Mouse (Mus musculus): ENCODE measurements at regions not wholly inside any gene's neighbourhood (a gene's known extent, or its start where the extent isn't known, plus 50 kb on each side); places are given as distances from the start of the nearest gene placed in this dataset.

DNA sequence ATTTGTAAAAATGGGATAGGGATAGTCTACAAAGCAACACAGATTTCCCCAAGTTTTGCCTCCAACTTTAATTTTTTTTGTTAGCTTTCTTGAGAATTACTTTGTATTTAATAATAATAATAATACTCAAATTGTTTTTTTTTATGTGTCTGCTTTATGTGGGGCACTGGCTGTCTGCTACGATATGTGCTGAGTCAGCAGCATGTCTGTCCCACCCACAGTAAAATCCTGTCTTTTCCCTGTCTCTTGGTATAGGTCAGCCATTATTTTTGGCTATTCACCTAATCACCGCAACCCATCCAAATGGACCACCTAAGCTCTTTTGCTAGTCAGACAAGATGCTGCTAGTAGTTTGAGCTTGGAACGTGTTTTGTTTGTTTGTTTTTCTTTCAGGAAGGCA, 473.0 kb downstream of the Hs3st4 start:
- DNase-seq (ENCODE audit: low spot score in 2 of 2), result no peak

DNA sequence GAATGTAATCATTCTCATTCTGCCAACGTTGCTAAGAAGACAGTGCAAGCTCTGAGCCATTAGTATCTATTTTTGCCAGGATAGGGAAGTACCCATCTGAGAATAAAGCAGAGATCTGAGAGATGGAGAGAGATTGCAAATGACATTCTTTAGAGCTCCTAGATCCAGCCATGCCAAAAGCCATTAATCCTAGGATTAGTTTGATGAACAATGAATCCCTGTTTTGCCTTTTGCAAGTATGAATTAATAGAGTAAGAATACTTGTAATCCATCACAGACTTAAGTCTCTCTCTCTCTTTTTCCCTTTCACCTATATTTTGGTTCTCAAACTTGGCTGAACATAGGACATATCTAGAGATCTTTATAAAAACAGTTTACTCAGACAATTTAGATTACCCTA, 504.7 kb downstream of the Hs3st4 start:
- no peak for DNase-seq (ENCODE audit: low spot score in 2 of 2)

DNA sequence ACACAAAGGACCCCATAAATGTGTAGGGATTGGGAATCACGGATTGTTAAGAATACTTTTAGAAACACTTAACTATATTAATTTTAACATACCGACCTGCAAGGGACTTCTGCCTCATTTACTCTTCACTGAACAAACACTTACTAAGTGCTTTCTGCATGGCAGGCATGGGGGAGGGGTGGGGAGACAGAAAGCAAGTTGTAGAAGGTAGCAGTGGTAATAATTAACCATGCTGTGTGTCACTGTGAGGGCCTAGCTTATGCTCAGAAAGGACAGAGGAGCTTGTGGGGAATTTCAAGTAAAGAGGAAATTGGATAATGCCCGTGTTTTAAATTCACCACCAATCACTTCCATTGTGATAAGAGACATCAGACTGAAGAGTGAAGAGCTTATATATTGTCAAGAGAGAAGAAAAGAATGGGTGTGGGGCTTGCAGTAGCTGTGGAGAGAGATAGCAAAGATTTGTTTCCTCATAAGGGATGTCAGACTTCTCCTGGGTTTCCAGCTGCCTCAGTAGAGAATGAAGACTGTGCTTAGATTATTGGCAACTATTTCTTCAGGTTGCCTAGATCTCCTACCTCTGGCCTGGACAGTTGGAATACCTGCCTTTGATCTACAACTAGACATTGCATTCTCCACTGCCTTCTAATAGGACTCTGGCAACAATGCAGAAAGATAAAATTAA, 508.6 kb downstream of the Hs3st4 start:
- no peak for DNase-seq (ENCODE audit: low spot score in 2 of 2)

DNA sequence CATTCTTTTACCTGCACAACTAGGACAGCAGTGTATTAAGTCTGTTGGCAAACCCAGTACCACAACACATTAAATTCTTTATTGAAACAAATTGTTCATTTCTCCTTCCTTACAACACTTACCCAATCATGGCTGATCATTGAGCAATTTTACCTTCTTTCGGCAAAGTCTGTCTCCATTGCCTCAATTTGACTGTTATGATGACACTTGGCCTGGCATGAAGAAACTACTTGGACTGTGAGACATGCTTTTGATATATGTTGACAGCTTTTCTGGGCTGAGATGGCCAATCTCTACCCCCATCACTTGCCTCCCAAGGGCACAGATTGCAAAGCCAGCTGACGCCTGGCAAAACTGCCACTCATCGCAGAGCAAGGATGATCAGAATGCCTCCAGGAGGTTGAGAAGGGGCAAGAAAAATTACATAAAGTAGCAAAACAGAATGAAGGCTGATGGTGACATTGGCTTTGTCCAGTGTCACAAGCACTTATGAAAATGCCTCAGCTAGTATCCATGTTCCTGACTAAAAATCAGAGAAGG, 509.3 kb downstream of the Hs3st4 start:
- DNase-seq (ENCODE audit: low spot score in 2 of 2), result no peak

DNA sequence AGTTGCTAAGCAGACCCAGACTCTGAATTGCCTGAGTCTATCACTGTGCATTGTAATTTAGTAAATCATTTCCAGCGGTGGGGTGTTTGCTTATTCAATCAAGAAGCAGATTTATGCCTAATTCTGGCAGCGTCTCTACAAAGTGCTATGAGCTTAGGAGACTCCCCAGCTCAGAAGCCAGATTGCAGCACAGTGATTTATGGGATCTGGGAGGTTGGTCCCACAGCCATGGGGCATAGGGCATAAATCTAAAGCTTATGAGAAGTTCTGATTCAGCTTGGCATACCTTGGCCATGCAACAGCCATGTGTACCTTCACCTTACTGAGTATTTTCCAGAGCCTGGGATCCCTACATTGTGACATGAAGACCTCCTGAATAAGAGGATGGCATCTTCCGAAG, 518.0 kb downstream of the Hs3st4 start:
- DNase-seq (ENCODE audit: low spot score in 2 of 2), result no peak

DNA sequence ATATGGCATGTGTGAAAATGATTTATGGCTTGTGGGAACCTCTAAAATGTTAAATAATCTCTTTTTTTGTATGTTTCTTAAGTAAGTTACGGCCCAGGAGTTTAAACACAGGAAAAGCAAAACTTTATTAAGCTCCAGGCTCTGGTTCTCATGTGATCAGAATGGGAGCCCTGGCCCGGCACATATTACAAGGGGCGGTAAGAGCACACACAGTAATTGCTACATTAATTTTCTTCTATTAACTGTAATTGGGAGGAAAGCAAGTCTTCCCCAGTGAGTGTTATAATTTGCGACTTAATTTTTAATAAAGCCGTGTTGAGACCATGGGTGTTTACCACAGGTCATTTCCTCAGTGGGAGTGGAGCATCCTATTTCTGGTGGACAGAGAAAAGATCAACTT, 520.1 kb downstream of the Hs3st4 start:
- DNase-seq (ENCODE audit: low spot score in 2 of 2), result no peak

DNA sequence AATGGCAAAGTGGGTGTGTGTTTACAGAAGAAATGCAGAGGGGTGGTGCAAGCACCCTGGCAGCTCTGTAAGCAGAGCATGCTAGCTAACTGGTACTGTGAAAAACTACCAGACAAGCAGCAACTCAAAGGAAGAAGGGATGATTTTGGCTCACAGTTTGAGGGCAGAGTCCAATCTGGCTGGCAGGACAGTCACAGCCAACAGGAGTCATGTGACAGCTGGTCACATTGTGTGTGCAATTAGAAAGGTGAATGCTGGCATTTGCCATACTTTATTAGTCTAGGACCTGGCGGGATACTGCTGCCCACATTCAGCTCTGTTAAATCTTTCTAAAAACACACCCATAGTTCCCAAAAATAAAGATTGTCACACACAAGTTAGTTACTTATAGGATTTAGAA, 566.4 kb downstream of the Hs3st4 start:
- no peak for DNase-seq (ENCODE audit: low spot score in 2 of 2)

DNA sequence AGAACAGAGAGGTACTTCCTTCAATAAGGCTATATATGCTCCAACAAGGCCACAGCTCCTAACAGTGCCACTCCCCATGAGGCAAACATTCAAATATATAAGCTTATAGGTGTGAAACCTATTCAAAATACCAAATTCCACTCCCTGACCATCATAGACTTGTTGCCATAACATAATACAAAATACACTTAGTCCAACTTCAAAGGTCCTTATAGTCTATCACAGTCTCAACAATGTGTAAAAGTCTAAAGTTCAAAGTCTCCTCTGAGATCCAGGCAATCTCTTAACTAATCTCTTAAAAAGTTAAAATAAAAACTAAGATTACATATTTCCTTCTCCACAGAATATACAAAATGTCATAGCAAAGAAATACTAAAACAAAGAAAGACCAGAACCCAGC, 574.5 kb downstream of the Hs3st4 start:
- DNase-seq (ENCODE audit: low spot score in 2 of 2), result no peak

DNA sequence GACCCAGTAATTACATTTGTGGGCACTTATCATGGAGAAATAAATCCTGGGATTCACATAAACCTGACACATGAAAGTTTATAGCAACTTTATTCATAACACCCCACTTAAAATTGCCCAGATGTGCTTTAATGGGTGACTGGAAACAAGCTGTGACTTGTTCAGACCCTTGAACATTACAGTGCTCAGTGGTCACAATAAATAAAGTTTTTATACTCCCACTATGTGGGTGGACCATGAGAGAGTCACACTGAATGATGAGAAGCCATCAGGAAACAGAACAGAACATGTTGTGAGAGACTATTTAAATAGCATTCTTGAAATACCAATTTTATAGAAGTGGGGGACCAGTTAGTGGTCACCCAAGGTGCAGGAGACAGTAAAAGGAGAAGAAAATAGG, 588.1 kb downstream of the Hs3st4 start:
- DNase-seq (ENCODE audit: low spot score in 2 of 2), result no peak

DNA sequence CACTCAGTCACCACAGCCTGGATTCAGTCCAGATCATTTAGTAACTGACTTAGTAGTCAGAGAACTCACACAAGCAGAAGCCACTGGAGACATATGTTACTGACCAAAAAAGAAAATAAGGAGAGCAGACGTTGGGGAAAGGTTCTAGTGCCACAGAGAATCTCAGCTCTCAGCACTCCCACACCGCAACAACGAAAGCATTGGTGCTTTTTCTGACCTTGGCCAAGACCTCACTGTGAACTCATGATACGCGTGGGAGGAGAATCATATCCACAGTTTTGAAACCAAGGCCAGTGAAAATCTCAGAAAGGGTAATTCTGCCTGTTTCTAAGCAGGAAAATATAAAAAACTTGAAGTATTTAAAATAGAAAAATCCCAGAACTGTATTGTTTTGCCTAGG, 591.0 kb downstream of the Hs3st4 start:
- no peak for DNase-seq (ENCODE audit: low spot score in 2 of 2)

DNA sequence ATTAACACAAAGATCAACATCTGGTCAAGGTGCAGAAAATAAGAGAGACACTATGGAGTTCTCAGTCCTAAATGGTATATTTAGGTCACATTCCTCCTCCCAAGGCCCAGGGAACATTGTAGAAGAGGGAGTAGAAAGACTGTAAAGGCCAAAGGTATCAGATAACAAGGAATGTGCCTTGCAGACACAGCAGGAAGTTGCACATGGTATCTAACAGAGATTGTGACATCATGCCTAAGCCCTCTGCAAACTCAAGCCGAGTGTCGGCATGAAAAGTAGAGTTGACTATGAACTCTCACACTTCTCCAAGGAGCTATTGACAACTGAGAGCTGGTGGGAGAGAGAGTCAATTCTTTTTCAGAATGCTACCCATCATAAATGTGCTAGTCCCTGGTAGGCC, 598.7 kb downstream of the Hs3st4 start:
- DNase-seq (ENCODE audit: low spot score in 2 of 2), result no peak

DNA sequence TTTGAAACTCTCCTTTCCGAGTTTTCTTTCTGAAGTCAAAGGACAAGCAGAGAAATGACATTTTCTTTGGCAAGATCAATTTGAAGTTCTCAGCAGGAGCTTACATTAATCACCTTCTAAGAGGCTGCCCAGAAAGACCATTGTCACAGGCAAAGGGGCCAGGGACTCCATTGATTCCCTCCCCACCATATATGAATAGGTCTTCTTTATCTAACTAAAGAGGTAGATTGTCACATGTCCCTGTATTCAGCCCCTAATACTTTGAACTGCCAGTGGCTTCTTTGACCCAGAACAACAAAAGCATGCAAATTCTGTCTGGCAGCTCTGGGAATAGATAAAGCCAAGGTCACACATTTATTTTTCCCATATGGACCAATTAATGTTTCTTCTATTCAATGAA, 602.6 kb downstream of the Hs3st4 start:
- no peak for DNase-seq (ENCODE audit: low spot score in 2 of 2)

DNA sequence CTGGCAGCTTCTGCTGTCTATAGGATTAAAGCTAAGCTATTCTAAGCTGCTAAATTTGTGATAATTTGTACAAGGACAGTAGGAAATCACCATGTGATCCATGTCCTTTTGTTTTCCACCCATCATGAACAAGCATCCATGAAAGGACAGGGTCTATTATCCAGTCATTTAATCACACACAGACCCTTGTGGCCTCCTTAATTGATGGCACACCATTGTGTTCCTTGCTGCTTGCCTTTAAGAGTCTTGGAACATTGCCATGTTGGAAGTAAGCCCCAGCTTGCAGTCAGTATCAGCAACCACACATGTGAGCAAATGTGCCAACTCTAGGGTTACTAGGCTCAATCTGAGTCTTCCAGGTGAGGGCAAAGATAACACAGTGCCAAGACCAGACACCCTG, 608.7 kb downstream of the Hs3st4 start:
- no peak for DNase-seq (ENCODE audit: low spot score in 2 of 2)

DNA sequence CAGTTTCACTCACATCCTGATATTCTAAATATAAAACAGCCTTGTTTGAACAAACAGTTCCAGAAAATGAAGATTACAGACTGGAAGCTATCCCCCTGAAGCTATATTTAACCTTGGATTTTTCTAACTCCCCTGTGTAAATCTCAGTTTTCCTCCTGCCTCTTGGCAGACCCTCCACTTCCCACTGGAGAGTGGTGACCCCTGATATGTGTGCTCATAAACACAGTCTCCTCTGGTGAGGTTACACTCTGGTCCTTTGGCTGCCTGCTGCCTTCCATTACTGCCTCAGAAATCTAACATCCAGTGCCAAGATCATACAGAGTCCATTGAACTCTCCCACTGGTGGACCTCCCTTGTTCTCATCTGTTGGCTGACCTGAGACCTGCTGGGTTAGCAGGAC, 610.8 kb downstream of the Hs3st4 start:
- DNase-seq (ENCODE audit: low spot score in 2 of 2), result no peak

DNA sequence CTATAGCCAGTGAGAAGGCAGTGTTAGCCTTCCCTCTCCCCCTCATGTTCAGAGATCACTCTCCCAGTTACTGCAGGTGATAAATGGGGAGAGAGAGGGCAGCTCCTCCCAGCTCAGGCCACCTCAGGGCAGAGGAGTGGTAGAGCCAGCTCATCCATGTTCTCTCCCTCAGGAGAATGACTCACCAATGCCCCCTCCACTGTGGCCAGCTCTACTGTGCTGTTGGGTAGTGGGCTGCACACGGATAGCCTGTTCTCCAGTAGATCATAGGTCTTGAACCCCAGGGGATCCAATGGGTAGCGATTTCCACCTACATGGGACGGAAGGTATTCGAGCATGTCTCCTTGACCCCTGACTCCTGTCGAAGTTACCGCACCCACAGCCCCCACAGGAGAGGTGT, 618.1 kb downstream of the Hs3st4 start:
- no peak for DNase-seq (ENCODE audit: low spot score in 2 of 2)

DNA sequence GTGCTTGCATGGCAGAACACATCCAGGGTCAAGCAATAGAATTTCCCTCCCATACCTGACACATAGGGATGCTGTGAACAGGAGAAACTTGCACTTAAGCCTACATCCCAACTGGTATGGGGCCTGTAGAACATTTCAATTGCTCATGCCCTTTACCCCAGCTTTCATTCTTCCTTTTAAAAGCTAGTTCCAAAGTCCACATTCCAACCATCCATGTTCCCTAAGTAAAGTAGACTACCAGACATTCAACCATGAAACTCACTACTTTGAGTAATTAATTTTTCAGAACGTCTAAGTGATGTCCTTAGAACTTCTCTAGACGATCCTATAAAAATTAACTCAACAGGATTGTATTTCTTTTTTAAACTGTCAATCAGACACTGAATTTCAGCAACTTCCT, 621.9 kb downstream of the Hs3st4 start:
- no peak for DNase-seq (ENCODE audit: low spot score in 2 of 2)

DNA sequence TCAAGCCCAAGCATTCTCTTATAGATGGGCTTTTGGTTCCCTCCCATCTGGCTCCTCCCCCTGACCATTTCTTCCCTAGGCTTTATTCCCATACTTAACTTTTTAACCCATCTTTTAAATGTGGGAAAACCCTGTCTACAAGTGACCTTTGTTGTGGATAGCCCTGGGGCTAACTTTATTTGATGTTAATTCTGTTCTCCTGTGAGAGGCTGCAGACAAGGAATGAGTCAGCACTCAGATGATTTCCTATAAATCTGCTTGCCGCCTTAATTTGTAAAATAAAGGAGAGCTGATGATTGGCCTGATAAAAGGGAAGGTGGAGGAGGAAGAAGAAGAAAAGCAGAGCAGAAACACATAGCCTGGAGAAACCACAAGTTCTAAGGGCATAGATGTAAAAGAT, 623.3 kb downstream of the Hs3st4 start:
- DNase-seq (ENCODE audit: low spot score in 2 of 2), result no peak

DNA sequence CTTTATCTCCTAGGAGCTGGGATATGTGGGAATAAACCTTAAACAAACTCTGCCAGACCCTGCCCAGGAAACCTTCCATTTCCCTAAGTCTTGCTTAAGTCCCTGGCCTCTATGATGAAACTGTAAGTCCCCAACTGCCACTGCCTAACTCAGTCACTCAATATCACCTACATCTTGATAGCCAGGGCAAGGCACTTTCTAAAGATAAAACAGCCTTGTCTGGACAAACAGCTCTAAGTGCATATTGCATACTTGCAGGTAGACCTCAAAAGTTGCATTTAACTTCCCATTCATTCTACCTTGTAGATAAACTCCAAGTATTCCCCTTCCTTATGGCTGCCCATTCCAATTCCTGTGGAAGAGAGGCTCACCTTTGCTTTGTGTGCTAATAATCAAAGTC, 624.4 kb downstream of the Hs3st4 start:
- DNase-seq (ENCODE audit: low spot score in 2 of 2), result no peak

DNA sequence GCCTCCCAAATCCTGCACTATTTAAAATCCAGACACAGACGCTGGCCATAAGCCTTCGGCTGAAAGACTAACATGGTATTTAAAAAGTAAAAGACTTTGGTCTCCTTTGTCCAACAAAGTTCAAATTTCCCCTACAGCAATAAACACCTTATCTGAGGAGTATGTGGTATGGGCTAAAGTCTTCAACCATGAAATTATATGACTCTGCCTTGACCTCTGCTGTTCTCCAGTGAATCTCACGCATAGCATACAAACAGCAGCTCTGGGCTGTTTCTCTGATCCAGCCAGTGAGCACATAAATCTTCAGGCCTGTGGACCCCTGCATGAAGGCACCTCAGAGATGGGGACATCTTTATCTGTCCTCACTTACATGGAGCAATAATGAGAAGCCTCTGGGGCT, 627.8 kb downstream of the Hs3st4 start:
- DNase-seq (ENCODE audit: low spot score in 2 of 2), result no peak

DNA sequence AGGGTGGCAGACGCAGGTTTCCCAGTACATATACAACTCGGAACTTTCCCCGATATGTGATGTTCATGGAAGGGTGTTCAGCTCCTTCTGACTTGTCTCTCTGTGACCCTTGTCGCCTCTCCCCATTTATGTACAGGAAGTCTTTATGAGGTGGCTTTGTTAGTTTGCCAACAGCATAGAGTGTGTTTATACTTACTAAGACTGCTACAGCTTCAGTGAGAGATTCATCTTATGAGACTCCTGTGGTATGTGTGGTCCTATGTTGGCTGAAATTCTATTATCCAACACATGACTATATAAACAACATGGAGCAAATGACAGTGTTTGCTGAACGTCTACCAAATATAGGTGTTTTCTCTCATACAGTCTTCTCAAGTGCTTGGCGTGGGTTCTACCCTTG, 664.5 kb downstream of the Hs3st4 start:
- no peak for DNase-seq (ENCODE audit: low spot score in 2 of 2)

DNA sequence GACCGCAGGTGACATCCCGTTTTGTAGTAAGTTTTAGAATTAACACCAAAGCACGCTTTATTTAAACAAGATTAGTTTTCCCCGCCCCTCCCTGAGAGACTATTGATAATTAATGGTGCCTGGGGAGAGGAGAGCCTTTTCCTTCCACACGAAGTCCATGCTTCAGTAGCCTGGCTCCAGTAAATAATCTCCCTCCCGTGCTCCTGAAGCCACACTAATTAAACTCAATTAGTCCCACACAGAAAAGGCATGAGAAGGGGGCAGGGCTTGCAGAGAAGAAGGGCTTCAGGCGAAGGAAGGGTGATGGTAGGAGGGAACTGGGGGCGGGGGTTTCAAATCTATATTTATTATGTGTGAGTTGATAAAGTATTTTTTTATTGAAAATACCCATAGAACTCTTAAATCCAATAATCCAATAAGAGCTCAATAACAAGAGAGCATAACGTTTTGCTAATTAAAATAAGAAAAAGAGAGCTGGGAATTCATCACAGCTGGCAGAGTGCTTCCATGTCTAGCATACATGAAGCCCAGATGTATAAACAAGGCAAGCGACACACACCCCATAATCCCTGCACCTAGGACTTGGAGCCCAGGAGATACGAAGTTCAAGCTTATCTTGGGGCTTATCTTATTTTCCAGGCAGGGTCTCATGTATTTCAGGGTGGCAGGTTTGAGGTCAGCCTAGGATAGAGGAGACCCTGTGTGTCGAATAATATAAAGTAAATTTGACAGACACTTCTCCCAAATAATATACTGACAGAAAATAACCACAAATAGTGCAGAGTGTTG, 684.7 kb downstream of the Hs3st4 start:
- DNase-seq (ENCODE audit: low spot score in 2 of 2), result no peak

DNA sequence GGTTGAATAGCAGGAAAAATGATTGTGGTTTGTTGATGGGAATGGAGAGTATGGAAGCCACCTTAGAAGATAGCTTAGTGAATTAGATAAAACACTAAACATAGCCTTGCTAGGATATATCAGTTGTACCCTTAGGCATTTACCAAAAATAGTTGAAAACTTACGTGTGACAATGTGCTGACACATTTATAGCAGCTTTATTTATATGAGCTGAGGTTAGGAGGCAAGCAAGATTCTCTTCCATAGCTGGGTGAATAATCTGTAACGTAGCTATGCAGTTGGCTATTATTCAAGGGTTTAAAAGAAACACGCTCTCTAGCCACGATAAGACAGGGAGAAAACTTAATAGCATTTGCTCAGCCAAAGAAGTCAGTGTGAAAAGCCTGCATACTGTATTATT, 685.4 kb downstream of the Hs3st4 start:
- DNase-seq (ENCODE audit: low spot score in 2 of 2), result no peak

DNA sequence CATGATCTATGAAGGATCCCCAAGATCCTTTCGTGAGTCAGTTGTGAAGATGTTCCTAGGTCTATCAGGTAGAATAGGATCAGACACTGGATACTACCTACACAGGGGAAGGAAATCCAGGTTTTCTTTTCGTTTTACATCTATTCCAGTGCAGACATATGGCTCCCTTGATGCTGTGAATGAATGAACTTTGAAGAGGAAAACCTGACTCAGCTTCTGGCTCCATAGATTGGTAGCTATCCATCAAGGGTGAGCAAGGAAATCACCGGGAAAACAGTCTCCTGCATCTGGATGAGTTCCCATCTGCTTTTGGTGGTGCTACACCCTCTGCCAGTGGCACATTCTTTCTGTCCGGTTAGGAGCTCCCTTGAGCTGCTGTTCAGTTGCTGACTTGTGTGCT, 687.8 kb downstream of the Hs3st4 start:
- no peak for DNase-seq (ENCODE audit: low spot score in 2 of 2)

Measured in spleen, postnatal 10 days (tissue).